8 mouse cellular contexts compared by ENCODE assay signal in the genomic region with DNA sequence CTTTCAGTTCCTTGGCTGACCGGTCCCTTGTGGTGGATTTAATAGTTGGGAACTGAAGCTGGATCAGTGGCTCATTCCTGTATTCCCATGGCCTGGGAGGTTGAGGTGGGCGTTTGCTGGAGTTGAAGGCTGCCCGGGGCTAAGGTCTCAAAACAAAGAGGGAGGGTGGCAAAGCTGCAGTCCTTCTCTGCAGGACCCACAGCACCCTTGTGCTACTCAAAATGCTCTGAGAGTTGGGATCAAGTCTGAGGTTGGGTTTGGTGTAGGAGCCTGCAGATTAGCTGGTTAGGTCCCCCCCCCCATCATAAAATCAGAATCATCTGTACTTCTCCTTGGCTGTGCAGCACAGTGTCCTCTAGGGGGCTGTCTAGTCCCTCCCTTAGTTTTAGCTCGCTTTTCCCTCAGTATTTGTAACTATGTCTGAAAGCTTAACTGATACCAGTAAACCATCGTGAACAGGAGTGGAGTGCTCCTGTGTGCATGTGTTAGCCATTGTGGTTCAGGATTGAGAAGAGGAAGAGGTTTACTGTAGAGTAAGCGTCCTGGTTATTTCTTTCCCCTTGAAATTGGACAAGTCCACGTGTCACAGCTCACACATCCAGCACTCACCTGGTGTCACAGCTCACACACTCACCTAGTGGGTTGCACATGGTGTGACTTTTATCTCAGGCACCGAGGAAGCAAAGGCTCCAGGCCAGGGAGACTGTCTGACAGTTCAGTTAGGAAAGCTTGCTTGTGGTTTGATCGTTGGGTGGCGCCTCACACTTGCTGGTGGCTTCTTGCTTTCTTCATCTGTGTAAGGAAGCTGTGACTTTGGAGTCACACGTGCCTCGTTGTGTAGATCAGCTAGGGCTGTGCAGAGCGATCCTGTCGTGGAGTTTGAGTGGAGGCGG. TPM values are rescaled to one million over a fixed set of nuclear protein-coding genes. Genes with fewer than 3 reads are reported as not detected.
DNase-seq lines count a peak whose midpoint lies in the region; ATAC-seq lines count a peak whose summit lies in the region.

No protein-coding gene starts in this region.

- H3K4me2 ChIP-seq in hindbrain, embryonic 11.5 days (replicated peaks; ENCODE audit: low read depth, low read length): no peak overlapping the region
- peak overlapping the region; percentile 87 for H3K4me2 ChIP-seq in midbrain, embryonic 13.5 days (replicated peaks)

- DNase-seq in kidney, adult 9 months: peak; percentile 23
- DNase-seq in kidney, adult 8-10 months: no peak
- DNase-seq in NIH3T3 (ENCODE audit: low read depth): peak; percentile 66
- DNase-seq in hindbrain, embryonic 11.5 days (ENCODE audit: low spot score): no peak
- DNase-seq in ovary, postnatal 10 days (ENCODE audit: low spot score): no peak
- no peak for DNase-seq in layer of hippocampus, adult 9-11 months
- DNase-seq in adrenal gland, postnatal 36 days: no peak

- no peaks in the 10 kb centered on the region for H3K27me3 ChIP-seq in hindbrain, embryonic 11.5 days (ENCODE audit: control insufficient read depth, insufficient read depth, low read length)
- no peaks in the 10 kb centered on the region for H3K27me3 ChIP-seq in midbrain, embryonic 13.5 days

- H3K4me3 ChIP-seq in hindbrain, embryonic 11.5 days (ENCODE audit: low read depth, low read length): peak overlapping the region; percentile 6; the same call in 1 of the 2 replicates
- H3K4me3 ChIP-seq in midbrain, embryonic 13.5 days (replicated peaks): peak overlapping the region; percentile 96; the same call in 1 of the 2 replicates

- H3K36me3 ChIP-seq in hindbrain, embryonic 11.5 days (ENCODE audit: control insufficient read depth, insufficient read depth, low read length): peaks cover 59% of the 10 kb centered on the region
- H3K36me3 ChIP-seq in midbrain, embryonic 13.5 days: peaks cover 76% of the 10 kb centered on the region

- no peaks in the 10 kb centered on the region for H3K9me3 ChIP-seq in hindbrain, embryonic 11.5 days (ENCODE audit: control insufficient read depth, low read length)
- no peaks in the 10 kb centered on the region for H3K9me3 ChIP-seq in midbrain, embryonic 13.5 days

- H3K27ac ChIP-seq in hindbrain, embryonic 11.5 days (ENCODE audit: low read depth, low read length): no peak overlapping the region
- no peak overlapping the region for H3K27ac ChIP-seq in midbrain, embryonic 13.5 days

- no peak for ATAC-seq in hindbrain, embryonic 11.5 days (ENCODE audit: low FRiP score)
- ATAC-seq in midbrain, embryonic 13.5 days: no peak

- H3K9ac ChIP-seq in hindbrain, embryonic 11.5 days (ENCODE audit: low read depth, low read length): no peak overlapping the region
- peak overlapping the region; percentile 100; the same call in 1 of the 2 replicates for H3K9ac ChIP-seq in midbrain, embryonic 13.5 days (replicated peaks)

- 87% methylated on average over 15 of the region's 15 CpGs for WGBS in hindbrain, embryonic 11.5 days
- 80% methylated on average over 15 of the region's 15 CpGs for WGBS in midbrain, embryonic 13.5 days

- H3K4me1 ChIP-seq in hindbrain, embryonic 11.5 days (replicated peaks; ENCODE audit: control insufficient read depth, insufficient read depth, low read length): peaks cover 21% of the 10 kb centered on the region
- H3K4me1 ChIP-seq in midbrain, embryonic 13.5 days (replicated peaks): peaks cover 41% of the 10 kb centered on the region

RNA-seq across cellular contexts. Expression of a gene that starts 4.4 kb away (rescaled TPM):
- 633 and 640 TPM in 2 replicates for polyA plus RNA-seq in hindbrain, embryonic 11.5 days (2014; fragmentation: Nextera tagmentation; extraction: Ambion mirVana)
- polyA plus RNA-seq in midbrain, embryonic 13.5 days (2015; fragmentation: Nextera tagmentation; extraction: Ambion mirVana): 460 and 465 TPM in 2 replicates
- 100 to 1,000 TPM; 199 to 225 TPM for total RNA-seq in adrenal gland, postnatal 36 days (2021)

RNA-seq across cellular contexts. Expression of a gene that starts 10.4 kb away (rescaled TPM):
- 2.3 and 3.7 TPM in 2 replicates for polyA plus RNA-seq in hindbrain, embryonic 11.5 days (2014; fragmentation: Nextera tagmentation; extraction: Ambion mirVana)
- 8.3 and 11.0 TPM in 2 replicates for polyA plus RNA-seq in midbrain, embryonic 13.5 days (2015; fragmentation: Nextera tagmentation; extraction: Ambion mirVana)
- total RNA-seq in adrenal gland, postnatal 36 days (2021): 10 to 100 TPM; 15.5 to 20.1 TPM

RNA-seq across cellular contexts. Expression of a gene that starts 12.5 kb away (rescaled TPM):
- 14.7 and 16.8 TPM in 2 replicates for polyA plus RNA-seq in hindbrain, embryonic 11.5 days (2014; fragmentation: Nextera tagmentation; extraction: Ambion mirVana)
- polyA plus RNA-seq in midbrain, embryonic 13.5 days (2015; fragmentation: Nextera tagmentation; extraction: Ambion mirVana): 41.6 and 43.0 TPM in 2 replicates
- total RNA-seq in adrenal gland, postnatal 36 days (2021): 1 to 10 TPM; 4.8 to 6.7 TPM

RNA-seq across cellular contexts. Expression of a gene that starts 16.6 kb away (rescaled TPM):
- 42.9 and 43.2 TPM in 2 replicates for polyA plus RNA-seq in hindbrain, embryonic 11.5 days (2014; fragmentation: Nextera tagmentation; extraction: Ambion mirVana)
- polyA plus RNA-seq in midbrain, embryonic 13.5 days (2015; fragmentation: Nextera tagmentation; extraction: Ambion mirVana): 49.5 and 52.5 TPM in 2 replicates
- 100 to 1,000 TPM; 170 to 266 TPM for total RNA-seq in adrenal gland, postnatal 36 days (2021)

RNA-seq across cellular contexts. Expression of a gene that starts 25.3 kb away (rescaled TPM):
- 0.36 and 0.43 TPM in 2 replicates for polyA plus RNA-seq in hindbrain, embryonic 11.5 days (2014; fragmentation: Nextera tagmentation; extraction: Ambion mirVana)
- 0.57 and 0.79 TPM in 2 replicates for polyA plus RNA-seq in midbrain, embryonic 13.5 days (2015; fragmentation: Nextera tagmentation; extraction: Ambion mirVana)
- total RNA-seq in adrenal gland, postnatal 36 days (2021): not detected

Comparison
In these comparisons a context has a peak if more than half of its experiments do, and no peak if none do; other contexts are left out.
1. DNase-seq: peak in kidney, adult 9 months (single experiment) and NIH3T3 (single experiment); none in kidney, adult 8-10 months (0 of 2), hindbrain, embryonic 11.5 days (single experiment), ovary, postnatal 10 days (single experiment), layer of hippocampus, adult 9-11 months (single experiment) and adrenal gland, postnatal 36 days (0 of 2).